Mouse (Mus musculus): ENCODE measurements at regions not wholly inside any gene's neighbourhood (a gene's known extent, or its start where the extent isn't known, plus 50 kb on each side); places are given as distances from the start of the nearest gene placed in this dataset.

DNA sequence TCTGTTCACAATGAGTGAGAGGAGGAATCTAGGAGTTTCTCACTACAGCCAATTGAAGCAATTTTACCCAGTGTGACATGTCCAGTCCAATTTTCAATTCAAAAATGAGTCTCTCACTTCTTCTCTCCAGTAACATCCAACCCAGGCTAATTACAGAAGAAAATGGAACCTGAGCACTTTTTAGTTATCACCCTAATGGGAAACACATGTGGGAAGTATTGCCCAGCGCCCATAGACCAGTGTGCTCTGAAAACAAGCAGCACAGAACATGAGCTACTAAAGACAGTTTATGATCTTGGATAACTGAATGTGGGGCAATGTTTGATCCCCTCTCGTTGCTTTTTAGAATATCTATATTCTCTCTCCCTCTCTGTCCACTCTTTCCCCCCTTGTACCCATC, 70.5 kb upstream of the Efemp1 start:
- Histone ChIP-seq H3K36me3 (replicated peaks) (no peaks in the 10 kb centered on the region), H3K4me1 (replicated peaks) (no peaks in the 10 kb centered on the region), H3K9ac (no peak overlapping the region), H3K4me2 (no peak overlapping the region), H3K9me3 (replicated peaks) (no peaks in the 10 kb centered on the region), H3K4me3 (replicated peaks) (no peak overlapping the region), H3K27me3 (no peaks in the 10 kb centered on the region), H3K27ac (replicated peaks) (no peak overlapping the region)
- ATAC-seq (ENCODE audit: insufficient read depth): no peak
- 42% methylated on average over 2 of the region's 2 CpGs for WGBS (ENCODE audit: insufficient replicate concordance)

DNA sequence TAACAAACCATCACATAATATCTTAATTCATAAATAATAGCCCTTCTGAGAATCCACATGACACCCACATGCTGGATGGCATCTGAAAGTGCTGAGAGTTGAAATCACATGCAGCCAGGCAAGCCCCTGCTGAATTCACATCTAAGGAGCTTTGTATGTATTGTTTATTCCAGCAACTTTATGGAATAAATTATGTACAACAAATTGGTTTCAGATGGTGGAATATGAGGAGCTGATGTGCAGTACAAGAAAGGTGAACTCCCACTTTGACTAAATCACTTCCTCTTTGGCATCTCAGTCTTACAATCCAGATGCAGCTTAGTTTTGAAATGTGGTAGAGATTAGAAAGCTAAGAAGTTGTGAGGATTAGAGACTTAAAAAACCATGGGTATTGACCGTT, 82.2 kb upstream of the Efemp1 start:
- Histone ChIP-seq H3K4me1 (replicated peaks) (no peaks in the 10 kb centered on the region), H3K36me3 (replicated peaks) (no peaks in the 10 kb centered on the region), H3K9me3 (replicated peaks) (no peaks in the 10 kb centered on the region), H3K27ac (replicated peaks) (no peak overlapping the region), H3K4me3 (replicated peaks) (no peak overlapping the region), H3K4me2 (no peak overlapping the region), H3K9ac (no peak overlapping the region), H3K27me3 (no peaks in the 10 kb centered on the region)
- ATAC-seq (ENCODE audit: insufficient read depth): no peak
- 69% methylated on average over 1 of the region's 1 CpGs for WGBS (ENCODE audit: insufficient replicate concordance)

DNA sequence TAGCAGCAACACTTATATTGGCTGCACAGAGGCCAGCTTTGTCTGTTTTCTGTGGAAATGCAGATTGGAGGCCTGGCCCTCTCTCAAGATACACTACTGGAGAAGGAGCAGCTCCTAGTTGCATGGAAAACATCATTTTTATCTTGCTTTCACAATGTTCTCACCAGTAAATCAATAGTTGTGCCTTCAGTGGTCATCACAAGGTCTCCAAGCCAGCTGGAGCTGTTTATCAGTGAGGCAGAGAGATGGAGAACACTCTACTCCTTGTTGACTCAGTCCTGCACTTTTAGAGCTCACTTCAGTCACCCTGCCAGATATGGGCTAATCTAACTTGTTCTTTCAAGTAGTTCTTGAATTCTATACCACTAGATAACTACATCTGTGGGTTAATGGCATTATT, 92.3 kb upstream of the Efemp1 start:
- H3K4me3 ChIP-seq (replicated peaks): no peak overlapping the region
- no peak overlapping the region for H3K4me2 ChIP-seq
- H3K9me3 ChIP-seq (replicated peaks): no peaks in the 10 kb centered on the region
- no peaks in the 10 kb centered on the region for H3K27me3 ChIP-seq
- no peak for ATAC-seq (ENCODE audit: insufficient read depth)
- H3K36me3 ChIP-seq (replicated peaks): no peaks in the 10 kb centered on the region
- no peak overlapping the region for H3K9ac ChIP-seq
- H3K27ac ChIP-seq (replicated peaks): no peak overlapping the region
- no peaks in the 10 kb centered on the region for H3K4me1 ChIP-seq (replicated peaks)

- H3K36me3 ChIP-seq (replicated peaks): no peaks in the 10 kb centered on the region
- no peak overlapping the region for H3K27ac ChIP-seq (replicated peaks)
- H3K4me3 ChIP-seq (replicated peaks): no peak overlapping the region
- no peak overlapping the region for H3K9ac ChIP-seq
- no peaks in the 10 kb centered on the region for H3K4me1 ChIP-seq (replicated peaks)
- H3K4me2 ChIP-seq: no peak overlapping the region
- no peak for ATAC-seq (ENCODE audit: insufficient read depth)
- no peaks in the 10 kb centered on the region for H3K27me3 ChIP-seq
- WGBS (ENCODE audit: insufficient replicate concordance): 13% methylated on average over 8 of the region's 8 CpGs
- H3K9me3 ChIP-seq (replicated peaks): no peaks in the 10 kb centered on the region
Measured at GRCm38 (mm10) chr11:28734941-28735597, 117.9 kb upstream of the Efemp1 start.

- no peaks in the 10 kb centered on the region for H3K9me3 ChIP-seq (replicated peaks)
- no peak overlapping the region for H3K4me3 ChIP-seq (replicated peaks)
- 46% methylated on average over 1 of the region's 1 CpGs for WGBS (ENCODE audit: insufficient replicate concordance)
- no peaks in the 10 kb centered on the region for H3K36me3 ChIP-seq (replicated peaks)
- no peak overlapping the region for H3K9ac ChIP-seq
- no peaks in the 10 kb centered on the region for H3K4me1 ChIP-seq (replicated peaks)
- no peak overlapping the region for H3K27ac ChIP-seq (replicated peaks)
- no peaks in the 10 kb centered on the region for H3K27me3 ChIP-seq
- H3K4me2 ChIP-seq: no peak overlapping the region
- ATAC-seq (ENCODE audit: insufficient read depth): no peak
Measured at GRCm38 (mm10) chr11:28734581-28734931, 118.4 kb upstream of the Efemp1 start.

- H3K36me3 ChIP-seq (replicated peaks): no peaks in the 10 kb centered on the region
- 49% methylated on average over 3 of the region's 3 CpGs for WGBS (ENCODE audit: insufficient replicate concordance)
- ATAC-seq (ENCODE audit: insufficient read depth): no peak
Measured at GRCm38 (mm10) chr11:28733877-28734580, 119.0 kb upstream of the Efemp1 start.

DNA sequence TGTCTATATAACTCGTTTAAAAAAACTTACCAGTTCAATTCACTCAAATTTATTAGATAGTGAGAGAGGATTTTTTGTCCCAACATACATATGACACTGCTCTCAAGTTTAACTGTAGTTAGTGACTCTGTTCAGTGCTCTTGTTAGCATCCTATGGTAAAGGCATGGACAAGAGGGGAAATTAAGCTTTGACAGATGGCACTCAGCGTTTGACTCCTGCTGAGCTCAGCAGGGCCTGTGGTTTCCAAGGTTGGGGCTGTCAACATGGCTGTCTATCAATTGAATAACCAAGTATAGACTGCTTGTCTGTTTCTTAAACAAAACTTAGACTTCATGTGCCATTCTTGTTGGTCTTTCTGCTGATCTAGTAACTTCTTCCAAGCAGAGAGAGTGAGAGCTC, 122.9 kb upstream of the Efemp1 start:
- no peak overlapping the region for H3K27ac ChIP-seq (replicated peaks)
- H3K4me2 ChIP-seq: no peak overlapping the region
- H3K4me3 ChIP-seq (replicated peaks): no peak overlapping the region
- H3K4me1 ChIP-seq (replicated peaks): no peaks in the 10 kb centered on the region
- no peak for ATAC-seq (ENCODE audit: insufficient read depth)
- no peaks in the 10 kb centered on the region for H3K27me3 ChIP-seq
- H3K9me3 ChIP-seq (replicated peaks): no peaks in the 10 kb centered on the region
- H3K36me3 ChIP-seq (replicated peaks): no peaks in the 10 kb centered on the region
- WGBS (ENCODE audit: insufficient replicate concordance): 37% methylated on average over 2 of the region's 2 CpGs
- no peak overlapping the region for H3K9ac ChIP-seq

More at GRCm38 (mm10) chr11:28733877-28734580, 119.0 kb upstream of the Efemp1 start:
- no peak overlapping the region for H3K4me2 ChIP-seq
- no peak overlapping the region for H3K27ac ChIP-seq (replicated peaks)
- no peak overlapping the region for H3K9ac ChIP-seq
- H3K9me3 ChIP-seq (replicated peaks): no peaks in the 10 kb centered on the region
- no peaks in the 10 kb centered on the region for H3K27me3 ChIP-seq
- H3K4me1 ChIP-seq (replicated peaks): no peaks in the 10 kb centered on the region
- H3K4me3 ChIP-seq (replicated peaks): no peak overlapping the region

GRCm38 (mm10) chr11:28709511-28709910, 125.4 kb upstream of the Ccdc85a start:
- H3K27me3 ChIP-seq: no peaks in the 10 kb centered on the region
- WGBS (ENCODE audit: insufficient replicate concordance): 46% methylated on average over 3 of the region's 3 CpGs
- H3K36me3 ChIP-seq (replicated peaks): no peaks in the 10 kb centered on the region
- no peak overlapping the region for H3K9ac ChIP-seq
- no peaks in the 10 kb centered on the region for H3K9me3 ChIP-seq (replicated peaks)
- no peak for ATAC-seq (ENCODE audit: insufficient read depth)
- no peak overlapping the region for H3K4me2 ChIP-seq
- H3K4me3 ChIP-seq (replicated peaks): no peak overlapping the region
- H3K27ac ChIP-seq (replicated peaks): no peak overlapping the region
- H3K4me1 ChIP-seq (replicated peaks): no peaks in the 10 kb centered on the region

DNA sequence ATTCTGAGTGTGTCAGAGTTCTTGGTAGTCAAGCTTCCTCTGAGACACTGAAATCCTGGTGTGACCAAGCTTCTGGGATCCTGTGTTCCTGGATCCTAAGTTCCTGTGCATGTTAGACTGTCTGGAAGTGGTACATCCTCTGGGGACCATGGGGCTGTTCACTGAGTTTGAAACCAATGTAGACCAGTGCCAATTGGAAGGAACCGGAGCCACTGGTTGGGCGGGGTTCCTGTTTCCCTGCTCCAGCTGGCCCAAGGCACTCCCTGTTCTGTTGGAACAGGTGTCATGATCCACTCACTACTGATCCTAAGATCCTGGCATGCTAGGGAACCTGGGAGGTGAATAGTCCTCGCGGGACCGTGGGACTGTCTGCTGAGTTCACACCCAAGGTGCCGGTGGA, 124.3 kb upstream of the Ccdc85a start:
- Histone ChIP-seq H3K36me3 (replicated peaks) (no peaks in the 10 kb centered on the region), H3K9me3 (replicated peaks) (no peaks in the 10 kb centered on the region), H3K9ac (no peak overlapping the region), H3K27ac (replicated peaks) (no peak overlapping the region), H3K4me1 (replicated peaks) (no peaks in the 10 kb centered on the region), H3K4me3 (replicated peaks) (no peak overlapping the region), H3K27me3 (no peaks in the 10 kb centered on the region), H3K4me2 (no peak overlapping the region)
- WGBS (ENCODE audit: insufficient replicate concordance): 76% methylated on average over 6 of the region's 6 CpGs
- ATAC-seq (ENCODE audit: insufficient read depth): no peak

DNA sequence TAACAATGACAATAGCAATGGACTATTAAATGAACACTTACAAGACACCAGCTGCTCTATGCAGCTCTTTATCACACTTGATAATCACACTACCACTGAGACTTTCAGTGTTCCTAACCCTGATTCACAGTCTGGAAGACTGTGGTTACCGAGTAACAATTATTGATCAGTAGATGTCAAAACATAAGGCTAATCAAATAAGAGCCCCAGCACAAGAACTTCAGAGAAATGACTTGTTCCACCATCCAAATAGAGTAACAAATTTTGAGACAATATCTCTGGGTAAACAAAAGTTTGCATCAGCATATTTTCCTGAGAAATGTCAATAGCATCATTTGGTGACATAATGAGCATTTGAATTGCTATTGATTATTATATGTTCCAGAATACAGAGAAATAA, 118.3 kb upstream of the Ccdc85a start:
- Histone ChIP-seq H3K9ac (no peak overlapping the region), H3K4me1 (replicated peaks) (no peaks in the 10 kb centered on the region), H3K4me3 (replicated peaks) (no peak overlapping the region), H3K27ac (replicated peaks) (no peak overlapping the region), H3K4me2 (no peak overlapping the region), H3K9me3 (replicated peaks) (no peaks in the 10 kb centered on the region), H3K36me3 (replicated peaks) (no peaks in the 10 kb centered on the region), H3K27me3 (no peaks in the 10 kb centered on the region)
- 51% methylated on average over 1 of the region's 1 CpGs for WGBS (ENCODE audit: insufficient replicate concordance)
- ATAC-seq (ENCODE audit: insufficient read depth): no peak

DNA sequence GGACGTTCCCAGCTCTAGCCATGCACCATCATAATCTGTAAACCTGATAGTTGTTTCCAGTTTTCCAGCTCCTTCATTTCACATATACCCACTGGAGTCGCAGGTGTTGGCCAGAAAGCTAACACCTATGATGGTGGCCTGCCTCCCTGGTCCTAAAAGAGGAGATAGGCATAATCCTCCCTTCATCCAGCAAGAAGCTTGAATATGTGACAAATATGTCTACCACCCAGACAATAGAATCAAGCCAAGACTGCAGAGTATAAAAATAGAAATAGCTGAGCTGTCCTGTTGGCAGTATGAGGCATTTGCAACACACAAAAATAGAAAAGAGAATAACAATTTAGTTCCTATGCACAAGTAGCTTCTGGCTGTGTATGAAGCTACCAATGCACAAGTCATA, 117.3 kb upstream of the Ccdc85a start:
- ATAC-seq (ENCODE audit: insufficient read depth): no peak
- no peaks in the 10 kb centered on the region for H3K36me3 ChIP-seq (replicated peaks)
- no peak overlapping the region for H3K4me2 ChIP-seq
- 60% methylated on average over 2 of the region's 2 CpGs for WGBS (ENCODE audit: insufficient replicate concordance)
- H3K9ac ChIP-seq: no peak overlapping the region
- H3K9me3 ChIP-seq (replicated peaks): no peaks in the 10 kb centered on the region
- H3K27ac ChIP-seq (replicated peaks): no peak overlapping the region
- no peaks in the 10 kb centered on the region for H3K4me1 ChIP-seq (replicated peaks)
- H3K27me3 ChIP-seq: no peaks in the 10 kb centered on the region
- H3K4me3 ChIP-seq (replicated peaks): no peak overlapping the region

GRCm38 (mm10) chr11:28699766-28700165, 115.6 kb upstream of the Ccdc85a start:
- Histone ChIP-seq H3K4me3 (replicated peaks) (no peak overlapping the region), H3K4me2 (no peak overlapping the region), H3K27ac (replicated peaks) (no peak overlapping the region), H3K9me3 (replicated peaks) (no peaks in the 10 kb centered on the region), H3K36me3 (replicated peaks) (no peaks in the 10 kb centered on the region), H3K27me3 (no peaks in the 10 kb centered on the region), H3K9ac (no peak overlapping the region), H3K4me1 (replicated peaks) (no peaks in the 10 kb centered on the region)
- ATAC-seq (ENCODE audit: insufficient read depth): no peak
